Mouse (Mus musculus) large intestine, adult 2 months (tissue): ENCODE results near the gene Cmss1. TPM values are rescaled to one million over a fixed set of nuclear protein-coding genes. Genes with fewer than 3 reads are reported as not detected.
A peak's percentile ranks its signal among the peaks of the same experiment; 100 is the strongest.

Experiments used
- DNase-seq: peaks from one replicate; pipeline ENCODE4 v3.0.0-alpha.2; 2012; ENCODE audit warnings: low read depth, low spot score
- WGBS: fragments of 180-500 bp; shearing (Covaris S2); methylation state at CpG from one replicate; pipeline ENCODE4 v1.1.7; 2018; 5-methylcytosine and 5-hydroxymethylcytosine counted together
- polyA plus RNA-seq: library from polyadenylated mRNA; depleted of rRNA; stranded (reverse); fragments of >200 nt; gene quantifications from 2 replicates; pipeline ENCODE4 v1.2.3, GENCODE M21; 2012

Gene Cmss1
- polyA plus RNA-seq, 1 experiment: 8.0 TPM

GRCm38 (mm10) chr16:57563453-57563852 is 43.2 kb downstream of the Cmss1 start:
- 45% methylated on average over 3 of the region's 3 CpGs for WGBS
- DNase-seq: no peak

DNA sequence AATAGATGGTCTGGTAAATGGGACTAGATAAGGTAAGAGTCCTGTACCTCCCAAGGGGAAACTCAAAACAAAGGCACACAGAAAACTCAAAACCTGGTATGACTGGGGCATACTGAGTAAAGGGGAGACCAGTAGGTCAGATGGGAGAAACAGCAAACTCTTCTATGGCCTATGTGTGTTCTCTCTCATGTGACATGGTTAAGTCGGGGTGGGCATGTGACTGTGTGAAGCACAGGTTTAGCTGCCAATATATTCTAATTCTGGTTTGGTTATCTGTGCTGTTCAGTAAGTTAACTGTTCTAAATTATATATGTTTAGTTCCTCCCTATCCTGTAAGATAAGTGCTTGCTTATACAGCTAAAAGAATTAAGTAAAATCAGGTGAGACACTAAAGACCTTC is 46.5 kb downstream of the Cmss1 start:
- DNase-seq: no peak
- WGBS: 95% methylated on average over 1 of the region's 1 CpGs

DNA sequence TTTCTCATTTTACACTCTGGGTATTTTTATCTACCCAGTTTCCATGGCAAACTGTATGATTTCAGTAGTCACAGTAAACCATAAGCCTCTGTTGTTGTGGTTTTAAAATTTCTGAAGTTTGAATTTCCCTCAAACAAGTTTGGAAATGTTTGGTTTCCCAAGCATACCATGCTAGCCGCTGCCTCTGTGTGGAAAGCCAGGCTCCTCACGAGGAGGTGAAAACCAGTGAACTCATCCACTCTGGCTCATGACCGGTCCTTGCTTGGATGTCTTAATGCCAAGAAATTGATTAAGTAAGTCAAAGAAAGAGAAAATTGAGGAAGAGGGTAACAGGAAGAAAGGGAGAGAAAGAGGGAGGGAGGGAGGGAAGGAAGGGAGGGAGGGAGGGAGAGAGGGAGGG is 48.4 kb downstream of the Cmss1 start:
- 75% methylated on average over 3 of the region's 3 CpGs for WGBS
- no peak for DNase-seq

GRCm38 (mm10) chr16:57556244-57556643 is 50.4 kb downstream of the Cmss1 start:
- no peak for DNase-seq
- WGBS: 19% methylated on average over 2 of the region's 2 CpGs

DNA sequence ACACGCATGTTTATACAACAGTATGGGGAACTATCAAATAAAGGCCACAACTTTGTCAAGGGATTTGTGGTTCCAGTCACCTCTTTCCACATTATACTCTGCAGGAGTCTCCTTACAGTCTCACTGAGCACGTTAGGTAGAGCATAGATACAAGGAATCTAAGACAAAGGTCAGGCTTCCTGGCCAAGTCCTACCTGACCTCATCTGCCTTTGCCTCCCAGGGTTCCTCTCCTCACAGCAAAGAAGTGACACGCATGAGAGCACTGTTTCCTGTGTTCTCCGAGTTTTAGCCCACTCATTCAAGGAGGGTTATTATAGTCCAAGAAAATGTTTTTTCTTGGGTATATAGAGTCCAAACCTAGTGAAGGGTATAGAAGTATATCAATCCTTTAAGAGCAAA is 51.0 kb downstream of the Cmss1 start:
- 43% methylated on average over 4 of the region's 4 CpGs for WGBS
- no peak for DNase-seq

GRCm38 (mm10) chr16:57554886-57555400 is 51.7 kb downstream of the Cmss1 start:
- no peak for DNase-seq
- 72% methylated on average over 6 of the region's 6 CpGs for WGBS

- peak; percentile 64 for DNase-seq
Measured at GRCm38 (mm10) chr16:57553235-57553634, 53.4 kb downstream of the Cmss1 start.

DNA sequence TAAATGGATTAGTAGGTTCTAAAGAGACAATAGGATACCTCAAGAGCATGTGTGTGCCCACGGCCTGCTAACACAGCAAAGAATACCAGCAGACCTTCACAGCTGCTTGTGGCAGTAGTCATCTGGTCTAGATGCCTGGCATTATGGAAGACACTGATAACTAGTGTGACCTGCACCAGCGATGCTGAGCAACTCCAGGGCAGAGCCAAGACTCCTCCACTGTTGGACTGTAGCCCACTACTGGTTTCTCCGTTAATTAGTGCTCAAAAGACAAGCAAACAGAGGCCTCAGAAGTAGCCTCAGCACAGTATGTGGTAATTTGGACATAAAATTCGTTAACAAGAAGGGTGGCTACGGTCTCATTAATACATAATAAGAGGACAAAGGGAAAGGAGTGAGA is 54.0 kb downstream of the Cmss1 start:
- WGBS: 56% methylated on average over 5 of the region's 5 CpGs
- DNase-seq: no peak

GRCm38 (mm10) chr16:57551617-57552016 is 55.0 kb downstream of the Cmss1 start:
- DNase-seq: no peak
- WGBS: 10% methylated on average over 2 of the region's 2 CpGs

- WGBS: 10% methylated on average over 2 of the region's 2 CpGs
- DNase-seq: no peak
Measured at GRCm38 (mm10) chr16:57550817-57551216, 55.8 kb downstream of the Cmss1 start.

GRCm38 (mm10) chr16:57550088-57550487 is 56.6 kb downstream of the Cmss1 start:
- 2% methylated on average over 3 of the region's 3 CpGs for WGBS
- no peak for DNase-seq

GRCm38 (mm10) chr16:57549061-57550037 is 57.3 kb downstream of the Cmss1 start:
- DNase-seq: no peak
- under 1% methylated on average over 64 of the region's 64 CpGs for WGBS

DNA sequence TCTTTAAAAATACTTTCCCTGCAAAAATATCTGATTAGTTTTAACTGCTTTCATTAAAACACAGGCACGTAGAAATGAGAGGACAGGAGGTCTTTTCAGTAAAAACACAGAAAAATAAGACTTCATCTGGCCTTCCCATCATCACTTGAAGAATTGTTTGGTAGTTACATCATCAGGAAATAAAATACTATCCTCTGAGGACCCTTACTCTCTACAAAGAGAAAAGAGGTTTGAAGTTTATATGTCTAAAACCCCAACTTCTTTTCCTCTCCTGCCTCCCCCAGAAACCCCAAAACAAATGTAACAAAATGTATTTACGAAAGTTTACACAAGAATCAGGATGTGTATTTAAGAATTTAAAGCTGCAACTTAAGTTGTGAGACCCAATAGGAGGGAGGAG is 58.1 kb downstream of the Cmss1 start:
- no peak for DNase-seq
- 43% methylated on average over 2 of the region's 2 CpGs for WGBS

DNA sequence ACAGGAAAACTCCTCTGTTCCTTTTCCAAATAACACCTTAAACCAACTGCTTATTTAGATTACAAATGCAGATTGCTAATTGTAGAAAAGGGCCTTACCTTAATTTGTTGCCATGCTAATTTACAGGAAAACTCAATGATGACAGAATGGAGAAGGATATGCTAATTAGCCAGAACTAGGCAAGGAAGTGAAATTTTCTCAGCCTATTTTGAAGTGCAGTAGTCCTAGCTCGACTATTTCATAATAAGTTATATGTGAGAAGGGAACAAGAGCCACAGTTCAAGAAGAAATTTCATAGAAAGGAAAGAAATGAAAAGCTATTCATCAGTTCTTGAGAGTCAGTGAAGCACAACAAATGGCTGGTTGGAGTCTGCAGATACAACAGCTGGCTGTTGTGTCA is 60.3 kb downstream of the Cmss1 start:
- 65% methylated on average over 1 of the region's 1 CpGs for WGBS
- no peak for DNase-seq

DNA sequence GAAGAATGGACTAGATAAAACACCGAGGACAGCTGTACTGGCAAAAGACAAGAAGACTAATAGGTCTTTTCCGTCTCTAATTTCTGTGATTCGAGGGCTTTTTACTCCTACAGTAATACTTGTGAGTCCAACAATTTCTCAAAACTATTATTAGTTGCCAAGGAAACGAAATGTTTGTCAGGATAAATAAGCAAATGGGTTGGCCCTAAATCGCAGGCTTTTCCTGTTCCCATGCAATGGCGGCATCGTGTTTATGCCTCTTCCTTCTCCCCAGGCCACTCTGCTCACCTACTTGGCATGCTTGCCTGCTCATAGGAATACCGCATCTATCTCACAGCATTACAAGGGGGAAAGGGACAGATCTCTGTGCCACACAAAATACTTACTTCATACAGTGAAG is 62.2 kb downstream of the Cmss1 start:
- 56% methylated on average over 8 of the region's 8 CpGs for WGBS
- DNase-seq: no peak

- WGBS: 96% methylated on average over 3 of the region's 3 CpGs
- DNase-seq: no peak
Measured at GRCm38 (mm10) chr16:57543243-57543642, 63.4 kb downstream of the Cmss1 start.

- DNase-seq: no peak
- WGBS: 84% methylated on average over 7 of the region's 7 CpGs
Measured at GRCm38 (mm10) chr16:57536511-57536910, 70.2 kb downstream of the Cmss1 start.

DNA sequence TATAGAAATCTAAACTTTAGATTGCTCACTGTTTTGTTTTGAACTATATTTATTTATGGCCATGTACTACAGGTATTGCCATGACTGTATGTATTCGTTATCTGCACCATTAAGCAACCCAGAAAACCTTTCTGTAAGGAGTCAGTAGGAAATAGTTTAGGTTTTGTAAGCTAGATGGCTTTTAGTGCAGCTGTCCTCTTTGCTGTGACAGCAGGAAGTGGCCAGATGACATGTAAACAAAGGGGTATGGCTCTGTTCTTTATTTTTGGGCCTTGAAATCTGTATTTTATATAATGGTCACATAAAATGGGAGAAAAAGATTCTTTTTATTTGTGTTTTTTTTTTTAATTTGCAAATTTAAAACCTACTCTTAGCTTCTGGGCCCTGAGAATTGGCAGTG is 71.9 kb downstream of the Cmss1 start:
- DNase-seq: no peak
- 65% methylated on average over 1 of the region's 1 CpGs for WGBS

- WGBS: 83% methylated on average over 1 of the region's 1 CpGs
- no peak for DNase-seq
Measured at GRCm38 (mm10) chr16:57534365-57534764, 72.3 kb downstream of the Cmss1 start.

DNA sequence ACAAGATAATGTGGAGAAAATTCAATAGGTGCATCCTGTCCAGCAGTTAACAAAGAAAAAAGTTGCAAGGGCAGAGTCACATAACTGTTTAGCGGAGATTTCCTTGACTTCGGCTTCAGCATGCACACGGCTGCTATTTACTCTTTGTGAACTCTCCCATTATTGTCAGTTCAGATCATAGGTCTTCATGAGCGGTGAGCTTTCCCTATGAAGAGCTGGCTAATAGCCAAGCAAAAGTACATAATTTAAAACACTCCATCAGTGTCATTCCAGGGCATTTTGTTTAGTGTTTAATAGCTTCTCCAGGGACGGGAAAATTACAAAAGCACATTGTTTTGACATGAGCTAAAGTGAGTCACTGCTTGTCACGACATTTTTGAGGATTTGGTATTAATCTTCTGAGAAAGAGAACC is 74.6 kb downstream of the Cmss1 start:
- no peak for DNase-seq
- WGBS: 56% methylated on average over 6 of the region's 6 CpGs

- DNase-seq: no peak
- WGBS: 67% methylated on average over 4 of the region's 4 CpGs
Measured at GRCm38 (mm10) chr16:57530547-57530946, 76.1 kb downstream of the Cmss1 start.
